ENCODE assay signal across 47 mouse cellular contexts in genomic region chr19:10916506-10916905, GRCm38 (mm10). TPM values are rescaled to one million over a fixed set of nuclear protein-coding genes. Genes with fewer than 3 reads are reported as not detected.
"Had no signal": no experiment of that assay in that cellular context is flagged by ENCODE, and none has a peak within 500 bp of the region (broad histone marks: within the 10 kb centered on the region; RNA-seq: fewer than 3 reads in every experiment).

No protein-coding gene starts in this region.

- DNase-seq: heart, postnatal 10 days; heart, postnatal 14 days; heart, postnatal 36 days; heart, postnatal 4 days; kidney, adult 11 months; kidney, adult 18-20 months; kidney, adult 2 months; kidney, adult 8-10 months; kidney, adult 9 months; kidney, postnatal 10 days; kidney, postnatal 14 days; kidney, postnatal 25 days; kidney, postnatal 36 days; kidney, postnatal 4 days; layer of hippocampus, adult 9-11 months; layer of hippocampus, postnatal 36 days had no signal

- H3K9ac ChIP-seq: heart, embryonic 12.5 days; heart, embryonic 13.5 days; heart, embryonic 15.5 days; hindbrain, embryonic 12.5 days; hindbrain, embryonic 13.5 days; hindbrain, embryonic 14.5 days; hindbrain, embryonic 15.5 days; intestine, embryonic 15.5 days; kidney, embryonic 15.5 days had no signal

- H3K27ac ChIP-seq: heart, embryonic 10.5 days; heart, embryonic 13.5 days; heart, embryonic 15.5 days; hindbrain, embryonic 10.5 days; hindbrain, embryonic 12.5 days; hindbrain, embryonic 13.5 days; hindbrain, embryonic 14.5 days; hindbrain, embryonic 15.5 days; hindbrain, postnatal 0 days; intestine, embryonic 15.5 days; kidney, embryonic 15.5 days; kidney, postnatal 0 days; layer of hippocampus, adult 2 months; left cerebral cortex, adult 2 months had no signal

- H3K36me3 ChIP-seq: heart, embryonic 10.5 days; heart, embryonic 12.5 days; heart, embryonic 13.5 days; heart, embryonic 15.5 days; hindbrain, embryonic 10.5 days; hindbrain, embryonic 12.5 days; hindbrain, embryonic 13.5 days; hindbrain, embryonic 15.5 days; intestine, embryonic 15.5 days; kidney, embryonic 15.5 days had no signal

- H3K4me1 ChIP-seq: hindbrain, embryonic 10.5 days; hindbrain, embryonic 12.5 days; hindbrain, embryonic 13.5 days; intestine, embryonic 15.5 days had no signal

- H3K9me3 ChIP-seq: heart, embryonic 10.5 days; heart, embryonic 12.5 days; heart, embryonic 13.5 days; heart, embryonic 15.5 days; hindbrain, embryonic 10.5 days; hindbrain, embryonic 12.5 days; hindbrain, embryonic 13.5 days; hindbrain, embryonic 15.5 days; intestine, embryonic 15.5 days; kidney, embryonic 15.5 days had no signal

- H3K4me2 ChIP-seq: heart, embryonic 12.5 days; heart, embryonic 13.5 days; heart, embryonic 15.5 days; hindbrain, embryonic 12.5 days; hindbrain, embryonic 13.5 days; hindbrain, embryonic 14.5 days; hindbrain, embryonic 15.5 days; intestine, embryonic 15.5 days; kidney, embryonic 15.5 days had no signal

- H3K4me3 ChIP-seq: heart, embryonic 10.5 days; heart, embryonic 12.5 days; heart, embryonic 13.5 days; heart, embryonic 15.5 days; hindbrain, embryonic 10.5 days; hindbrain, embryonic 12.5 days; hindbrain, embryonic 13.5 days; hindbrain, embryonic 15.5 days; intestine, embryonic 15.5 days; kidney, embryonic 15.5 days; layer of hippocampus, adult 2 months; left cerebral cortex, adult 2 months had no signal

- ATAC-seq: hindbrain, embryonic 16.5 days; hindbrain, postnatal 0 days; inflammation-experienced regulatory T-cells, adult 6 months; intestine, embryonic 15.5 days; intestine, embryonic 16.5 days; intestine, postnatal 0 days had no signal

- H3K27me3 ChIP-seq: heart, embryonic 12.5 days; heart, embryonic 13.5 days; heart, embryonic 15.5 days; hindbrain, embryonic 12.5 days; hindbrain, embryonic 13.5 days; hindbrain, embryonic 15.5 days; intestine, embryonic 15.5 days; kidney, embryonic 15.5 days had no signal

RNA-seq across cellular contexts. Expression of gene Zp1, which starts 3.9 kb away (rescaled TPM):
- total RNA-seq: heart, postnatal 10 days; heart, postnatal 14 days; heart, postnatal 25 days; heart, postnatal 36 days; heart, postnatal 4 days; hematopoietic stem cell, adult 5-6 weeks; layer of hippocampus, adult 18-20 months; layer of hippocampus, adult 2 months; layer of hippocampus, adult 8-10 months; layer of hippocampus, postnatal 10 days; layer of hippocampus, postnatal 14 days; layer of hippocampus, postnatal 25 days; layer of hippocampus, postnatal 36 days; left cerebral cortex, adult 18-20 months; left cerebral cortex, adult 2 months had no signal
- polyA plus RNA-seq: heart, embryonic 10.5 days; heart, embryonic 12.5 days; heart, embryonic 13.5 days; heart, embryonic 15.5 days; hindbrain, embryonic 11.5 days; hindbrain, embryonic 12.5 days; hindbrain, embryonic 13.5 days; inflammation-experienced regulatory T-cells, adult 6 months; intestine, embryonic 14.5 days; intestine, embryonic 15.5 days; intestine, embryonic 16.5 days; intestine, postnatal 0 days; kidney, adult 2 months; kidney, embryonic 14.5 days; kidney, embryonic 15.5 days; kidney, embryonic 16.5 days; kidney, postnatal 0 days had no signal

RNA-seq across cellular contexts. Expression of gene Ptgdr2, which starts 20.5 kb away (rescaled TPM):
- polyA plus RNA-seq: heart, embryonic 12.5 days; hindbrain, embryonic 10.5 days; hindbrain, embryonic 11.5 days; intestine, embryonic 14.5 days; intestine, postnatal 0 days; kidney, embryonic 14.5 days; kidney, postnatal 0 days had no signal
